Mouse (Mus musculus) megakaryocyte-erythroid progenitor cell, adult 5-6 weeks (primary cell): ENCODE measurements around the gene Mta1. TPM values are rescaled to one million over a fixed set of nuclear protein-coding genes. Genes with fewer than 3 reads are reported as not detected.

ENCODE experiments used
- ATAC-seq: replicated peaks from 2 replicates; pipeline ENCODE4 v1.8.0; 2016; ENCODE audit warnings: mild to moderate bottlenecking, inconsistent platforms; ENCODE audit not compliant: severe bottlenecking, poor library complexity, low FRiP score, low TSS enrichment
- total RNA-seq, 2 experiments: library from RNA; stranded (forward) in 1 of 2; stranded (reverse) in 1 of 2; fragments of 200-1000, 215-1000 nt in 1 of 2; fragments of >200 nt in 1 of 2; fragmentation: Nextera tagmentation in 1 of 2; gene quantifications; 2 replicates each; pipeline ENCODE4 v1.2.3; 2014 to 2017

Mta1 gene
- total RNA-seq, 2 experiments from 2014 or later = 54.1 to 142 TPM

DNA sequence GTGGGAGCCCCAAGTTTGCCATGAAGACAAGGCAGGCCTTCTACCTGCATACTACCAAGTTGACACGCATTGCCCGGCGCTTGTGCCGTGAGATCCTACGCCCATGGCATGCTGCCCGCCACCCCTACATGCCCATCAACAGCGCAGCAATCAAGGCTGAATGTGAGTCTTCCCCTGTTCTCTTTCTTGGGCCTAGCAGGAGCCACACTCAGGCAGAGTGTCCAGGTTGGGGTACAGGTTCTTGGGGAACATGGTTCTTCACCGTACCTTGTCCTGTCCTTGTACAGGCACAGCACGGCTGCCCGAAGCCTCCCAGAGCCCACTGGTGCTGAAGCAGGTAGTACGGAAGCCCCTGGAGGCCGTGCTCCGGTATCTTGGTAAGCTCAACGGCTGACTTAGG, 33.5 kb downstream of the Mta1 start:
- no peak for ATAC-seq

DNA sequence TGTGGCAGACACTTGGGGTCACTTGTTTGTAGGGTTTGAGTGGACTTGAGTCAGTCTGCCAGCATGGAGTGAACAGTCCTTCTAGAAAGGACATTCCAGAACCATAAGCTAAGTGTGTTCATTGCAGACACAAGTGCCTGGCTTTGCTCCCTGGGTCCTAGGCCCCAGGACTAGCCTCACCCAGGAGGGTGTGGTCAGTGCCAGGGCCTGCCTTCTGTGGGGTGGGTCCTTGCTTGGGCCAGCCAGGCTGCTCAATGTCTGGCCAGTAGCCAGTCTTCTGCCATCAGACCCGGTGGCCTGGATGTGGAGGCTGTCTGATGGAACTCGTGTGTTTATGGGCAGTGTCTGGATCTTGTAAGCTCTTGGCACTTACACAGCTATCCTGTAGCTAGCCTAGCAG, 34.5 kb downstream of the Mta1 start:
- no peak for ATAC-seq

DNA sequence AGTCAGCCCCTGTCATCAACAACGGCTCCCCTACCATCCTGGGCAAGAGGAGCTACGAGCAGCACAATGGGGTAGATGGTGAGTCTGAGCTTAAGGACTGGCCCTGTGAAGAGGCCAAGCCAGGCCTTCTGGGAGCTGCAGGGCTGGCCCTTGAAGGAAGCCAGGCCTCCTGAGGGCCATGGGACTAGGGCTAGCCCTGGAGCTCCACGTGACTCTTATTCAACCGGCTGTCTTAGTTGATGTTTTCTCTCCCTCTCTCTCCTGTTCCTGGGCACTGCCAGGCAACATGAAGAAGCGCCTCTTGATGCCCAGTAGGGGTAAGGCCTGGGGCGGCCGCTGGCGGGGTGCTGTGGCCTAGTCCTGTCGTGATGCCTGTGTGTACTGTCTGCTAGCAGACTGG, 35.2 kb downstream of the Mta1 start:
- no peak for ATAC-seq

DNA sequence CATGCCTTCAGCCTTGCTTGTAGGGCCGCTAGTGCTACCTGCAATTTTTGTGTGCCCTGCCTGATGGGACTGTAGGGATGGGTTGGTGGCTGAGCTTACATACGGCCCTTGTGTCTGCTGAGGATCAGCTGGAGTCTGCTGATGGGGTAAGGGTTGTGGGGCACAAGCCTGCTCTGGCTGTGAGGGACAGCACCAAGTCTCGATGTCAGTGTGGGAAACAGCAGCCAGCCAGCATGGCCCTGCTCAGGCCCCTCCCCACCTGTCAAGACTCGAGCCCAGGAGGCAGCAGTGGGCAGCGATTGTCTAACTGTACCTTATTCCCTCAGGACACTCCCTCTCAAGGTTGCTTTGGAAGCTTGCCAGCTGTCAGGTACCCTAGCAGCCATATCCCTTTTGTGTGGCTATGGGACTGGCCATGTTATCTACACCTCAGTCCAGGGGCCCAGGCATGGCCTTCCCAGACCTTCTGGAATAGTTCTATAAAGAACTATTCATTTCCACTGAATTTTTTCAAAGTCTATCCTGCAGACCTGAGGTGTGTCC, 35.9 kb downstream of the Mta1 start:
- no peak for ATAC-seq

DNA sequence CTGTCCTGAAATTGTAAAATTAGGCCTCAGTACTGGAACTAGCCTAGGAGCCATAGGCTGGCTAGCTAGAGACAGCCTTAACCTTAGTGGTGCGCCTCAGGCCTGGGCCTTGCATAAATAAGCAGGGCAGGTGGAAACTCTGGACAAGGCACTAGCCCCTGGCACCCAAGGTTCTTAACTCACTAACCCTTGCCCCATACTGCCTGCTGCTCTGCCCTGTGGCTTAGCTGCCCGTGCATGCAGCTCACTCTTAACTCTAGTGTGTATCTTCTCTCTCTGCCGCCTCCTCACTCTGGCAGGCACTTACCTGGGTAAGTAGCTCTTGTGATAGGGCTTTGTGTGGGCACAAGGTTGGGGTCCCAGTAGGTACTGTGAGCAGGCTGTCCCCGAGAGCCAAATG, 36.4 kb downstream of the Mta1 start:
- no peak for ATAC-seq

DNA sequence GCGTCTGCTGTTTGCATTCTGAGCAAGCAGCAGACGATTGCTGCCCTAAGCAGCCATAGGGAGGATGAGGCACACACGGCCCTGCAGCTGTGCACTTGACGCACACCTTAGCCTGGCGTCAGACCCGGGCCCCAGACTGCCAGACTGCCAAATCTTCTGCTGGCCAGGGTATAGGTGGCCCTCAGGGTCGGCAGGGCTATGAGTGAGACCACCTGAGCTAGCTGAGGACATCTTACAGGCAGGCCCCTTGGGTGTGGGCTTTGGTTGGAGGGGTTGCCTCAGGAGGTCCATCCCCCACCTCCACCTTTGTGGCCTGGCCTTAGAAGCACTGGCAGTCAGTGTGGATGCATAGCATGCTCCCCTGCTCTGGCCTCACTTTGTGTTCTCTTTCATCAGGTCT, 37.3 kb downstream of the Mta1 start:
- ATAC-seq = no peak

DNA sequence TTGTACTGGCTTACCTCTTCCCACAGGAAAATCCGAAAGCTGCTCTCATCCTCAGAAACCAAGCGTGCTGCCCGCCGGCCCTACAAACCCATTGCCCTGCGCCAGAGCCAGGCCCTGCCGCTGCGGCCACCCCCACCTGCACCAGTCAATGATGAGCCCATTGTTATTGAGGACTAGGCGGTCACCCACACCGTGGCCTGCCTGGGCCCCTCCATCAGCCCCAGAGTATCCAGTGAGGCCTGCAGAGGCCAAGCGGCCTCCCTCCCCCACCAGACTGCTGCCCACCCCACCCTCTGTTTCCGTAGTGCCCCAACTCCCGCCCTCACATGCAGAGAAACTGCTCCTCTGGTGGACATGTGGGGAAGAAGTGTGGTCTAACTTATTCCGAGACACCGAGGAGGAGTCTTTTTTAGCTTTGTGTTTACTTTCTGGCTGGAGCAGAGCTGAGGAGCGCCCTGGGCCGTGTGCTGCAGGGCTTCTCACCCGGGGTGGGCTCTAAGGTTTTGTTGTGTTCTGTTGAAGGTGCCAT, 38.5 kb downstream of the Mta1 start:
- no peak for ATAC-seq

DNA sequence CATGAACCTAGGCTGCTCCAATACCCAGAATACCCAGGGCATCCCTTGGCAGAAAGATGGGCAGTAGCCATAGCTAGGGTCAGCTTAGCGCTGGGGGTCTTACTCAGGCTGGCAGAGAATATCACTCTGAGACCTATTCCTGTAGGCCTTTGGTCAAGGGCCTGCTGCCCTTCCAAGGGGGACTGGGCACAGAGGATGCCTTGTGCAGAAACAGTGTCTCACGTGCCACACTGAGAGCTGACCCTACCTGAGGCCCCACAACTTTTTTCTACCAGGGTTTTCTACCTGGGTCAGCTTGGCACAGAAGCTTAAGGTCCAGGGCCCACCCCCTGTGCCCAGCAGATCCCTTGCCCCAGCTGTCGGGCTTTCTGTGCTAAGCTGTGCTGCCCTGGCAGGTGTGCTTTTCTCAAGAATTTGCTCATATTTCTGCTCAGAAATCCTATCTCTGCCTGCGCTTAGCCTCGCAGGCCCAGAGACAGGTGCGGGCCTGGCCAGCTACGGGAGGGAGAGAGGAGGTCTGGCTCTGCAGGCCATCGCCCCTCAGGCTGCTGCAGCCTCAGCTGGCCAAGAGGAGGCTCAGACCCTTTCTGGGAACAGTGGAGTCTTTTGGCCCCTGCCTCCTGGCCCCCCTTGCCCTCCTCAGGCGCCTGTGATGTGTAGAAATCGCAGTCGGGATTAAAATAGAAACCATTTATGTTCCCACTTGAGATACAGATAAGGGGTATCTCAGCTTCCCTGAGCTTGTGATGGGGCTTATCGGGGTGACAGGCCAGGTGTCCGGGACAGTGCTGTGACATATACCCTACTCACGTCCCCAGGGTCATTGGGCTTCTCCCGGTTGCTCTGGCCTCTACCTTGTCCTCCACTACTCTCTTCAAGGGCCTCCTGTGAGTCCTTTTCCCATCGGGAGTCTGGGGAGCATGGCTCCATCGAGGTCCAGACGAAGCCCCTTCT, 39.5 kb downstream of the Mta1 start:
- ATAC-seq = no peak

DNA sequence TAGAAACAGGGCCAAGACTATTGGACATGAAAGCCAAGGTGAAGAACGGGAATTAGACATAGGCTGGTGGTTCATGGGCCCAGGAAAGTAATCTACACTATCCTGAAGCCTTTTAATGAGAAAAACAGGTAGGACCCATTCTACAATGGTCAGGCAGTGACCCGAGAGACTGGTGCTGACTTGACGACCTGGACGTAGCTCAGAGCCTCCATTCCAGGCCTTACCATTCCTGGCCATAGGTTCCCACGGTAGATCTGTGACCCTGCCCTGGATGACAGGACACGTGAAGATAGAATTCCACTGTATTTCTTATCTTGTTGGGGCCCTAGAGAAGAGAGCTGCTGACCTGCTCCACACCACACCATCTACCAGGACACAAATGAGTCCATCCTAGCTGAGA, 40.2 kb downstream of the Mta1 start:
- ATAC-seq = no peak

DNA sequence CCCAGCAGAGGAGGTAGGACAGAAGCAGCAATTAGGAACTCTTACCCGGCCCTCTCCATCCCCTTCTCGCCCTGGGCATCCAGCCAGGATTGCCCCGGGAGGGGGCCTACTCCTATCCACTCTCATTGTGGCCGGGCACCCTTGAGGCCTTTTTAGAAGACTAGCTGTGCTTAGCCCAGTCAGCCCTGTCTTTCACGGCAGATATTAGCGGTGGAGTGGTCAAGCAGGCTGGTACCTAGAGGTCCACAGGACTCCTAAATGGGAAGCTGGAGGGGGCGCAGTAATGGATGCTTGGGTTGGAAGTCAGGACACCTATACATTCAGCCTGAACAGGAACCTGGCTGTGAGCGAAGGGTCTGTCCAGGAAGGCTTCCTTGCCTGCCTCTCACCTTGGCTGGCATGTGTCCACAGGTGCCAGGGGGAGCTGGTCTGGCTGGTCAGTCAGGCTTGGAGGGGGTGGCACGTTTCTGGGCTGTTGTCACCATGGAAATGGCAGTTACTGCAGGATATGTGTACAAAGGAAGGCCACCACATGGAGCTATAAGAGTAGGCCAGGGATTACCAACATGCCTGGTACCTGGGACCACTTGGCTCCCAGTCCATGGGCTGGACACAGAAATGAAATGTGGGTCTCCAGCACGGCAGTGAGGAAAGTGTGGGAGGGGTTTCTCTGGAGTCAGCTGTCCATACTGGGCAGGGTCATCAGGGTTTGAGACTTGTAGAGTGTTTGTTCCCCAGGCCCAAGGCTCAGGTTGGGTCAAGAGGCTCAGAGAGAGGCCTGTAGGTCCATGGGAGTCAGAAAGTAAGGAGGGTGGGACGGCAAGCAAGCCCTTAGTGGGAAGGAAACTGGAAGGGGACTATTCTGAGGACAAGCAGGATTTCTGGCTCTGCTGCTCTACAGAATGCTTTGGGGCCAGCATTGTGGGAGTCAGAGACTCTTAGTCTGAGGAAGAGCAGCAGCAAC, 41.1 kb downstream of the Mta1 start:
- ATAC-seq = no peak

DNA sequence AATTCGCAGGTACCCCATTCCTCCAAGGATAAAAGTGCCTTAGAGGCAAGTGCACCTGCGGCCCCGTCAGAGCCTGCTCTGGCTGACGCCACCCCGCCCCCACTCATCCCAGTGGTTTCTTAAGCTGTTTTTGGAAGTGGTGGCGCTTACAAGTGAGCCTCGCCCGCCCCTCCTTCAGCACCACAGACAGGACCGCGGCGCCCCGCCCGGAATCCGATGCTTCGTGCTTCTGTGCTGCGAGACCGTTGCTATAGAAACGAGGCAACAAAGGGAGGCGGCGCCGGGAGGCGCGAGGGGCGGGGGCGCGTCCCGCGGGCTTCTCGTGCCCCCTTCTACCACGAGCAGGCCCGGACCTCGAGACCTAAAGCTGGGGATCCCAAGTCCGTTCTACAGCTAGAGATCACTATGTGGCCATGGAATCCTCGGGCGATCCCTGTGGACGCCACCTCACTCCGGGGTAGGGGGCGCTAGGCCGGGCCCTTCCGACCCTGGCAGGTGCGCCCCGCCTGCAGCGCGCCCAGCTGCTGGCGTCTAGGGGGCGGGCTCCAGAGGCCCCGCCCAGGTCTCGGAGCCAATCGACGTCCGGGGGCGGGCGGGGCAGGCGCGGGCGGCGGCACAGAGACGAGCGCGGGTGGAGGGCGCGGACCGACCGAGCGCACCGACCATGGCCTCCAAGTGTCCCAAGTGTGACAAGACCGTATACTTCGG, 42.0 kb downstream of the Mta1 start, which contains the start of gene Crip2:
TSS of gene Crip2 (plus strand) at position 329 of the 708 bp plus-strand sequence.
- peak; percentile 57 for ATAC-seq

DNA sequence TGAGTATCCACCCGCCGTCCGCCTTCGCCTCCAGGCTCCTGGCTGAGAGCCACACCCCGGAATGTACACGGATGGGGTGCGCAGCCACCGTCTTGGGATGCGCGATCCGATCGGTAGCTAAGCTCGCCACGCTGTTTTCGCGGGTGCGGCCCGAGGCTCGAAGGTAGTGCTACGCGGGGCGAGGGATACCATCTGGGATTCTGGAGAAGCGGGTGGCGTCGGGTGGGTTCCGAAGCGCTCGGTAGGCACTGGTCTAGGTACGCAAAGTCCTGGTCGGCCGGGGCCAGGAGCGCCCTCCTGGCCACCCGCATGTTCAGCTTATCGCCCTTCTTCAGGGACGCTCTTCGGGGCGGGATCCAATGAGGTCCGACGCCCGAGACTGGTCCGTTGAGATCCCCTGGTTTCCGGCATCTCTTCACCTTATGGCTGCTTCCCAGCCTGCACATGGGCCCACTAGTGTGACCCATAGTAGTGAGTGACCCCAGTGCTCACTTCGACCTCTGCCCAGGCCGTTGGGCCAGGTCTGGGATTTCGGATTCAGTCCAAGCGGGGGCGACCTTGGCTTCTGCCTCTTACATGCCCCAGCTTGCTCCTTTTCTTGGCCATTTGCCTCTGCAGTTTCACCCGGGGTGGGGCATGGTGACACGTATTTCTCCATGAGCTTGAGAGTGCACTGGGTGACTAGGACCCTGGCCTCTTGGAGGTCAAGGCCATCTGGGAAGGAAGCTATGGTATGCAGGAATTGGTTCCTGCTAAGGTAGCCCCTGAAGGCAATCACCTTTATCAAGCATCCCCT, 42.7 kb downstream of the Mta1 start:
- ATAC-seq = peak; percentile 54

DNA sequence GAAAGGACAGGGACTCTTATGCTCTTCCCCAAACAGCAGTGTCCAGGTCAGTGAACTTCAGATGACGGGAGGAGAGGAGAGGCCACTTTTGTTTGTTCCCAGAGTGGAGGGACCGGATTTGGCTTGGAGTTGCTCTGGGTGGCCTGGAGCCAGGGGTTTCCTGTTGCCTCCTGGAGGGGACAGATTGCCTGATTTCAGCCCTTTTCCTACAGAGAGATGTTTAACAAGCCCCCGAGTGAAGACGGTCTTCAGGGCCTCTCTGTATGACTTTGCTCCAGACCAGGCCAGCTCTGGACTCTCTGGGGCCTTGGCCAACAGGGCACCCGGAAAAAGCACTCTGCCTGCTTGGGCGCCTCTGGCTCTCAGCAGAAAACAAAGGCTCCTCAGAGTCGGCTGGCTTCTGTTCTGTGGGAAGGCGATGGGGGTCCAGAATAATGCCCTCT, 43.5 kb downstream of the Mta1 start:
- ATAC-seq = no peak

DNA sequence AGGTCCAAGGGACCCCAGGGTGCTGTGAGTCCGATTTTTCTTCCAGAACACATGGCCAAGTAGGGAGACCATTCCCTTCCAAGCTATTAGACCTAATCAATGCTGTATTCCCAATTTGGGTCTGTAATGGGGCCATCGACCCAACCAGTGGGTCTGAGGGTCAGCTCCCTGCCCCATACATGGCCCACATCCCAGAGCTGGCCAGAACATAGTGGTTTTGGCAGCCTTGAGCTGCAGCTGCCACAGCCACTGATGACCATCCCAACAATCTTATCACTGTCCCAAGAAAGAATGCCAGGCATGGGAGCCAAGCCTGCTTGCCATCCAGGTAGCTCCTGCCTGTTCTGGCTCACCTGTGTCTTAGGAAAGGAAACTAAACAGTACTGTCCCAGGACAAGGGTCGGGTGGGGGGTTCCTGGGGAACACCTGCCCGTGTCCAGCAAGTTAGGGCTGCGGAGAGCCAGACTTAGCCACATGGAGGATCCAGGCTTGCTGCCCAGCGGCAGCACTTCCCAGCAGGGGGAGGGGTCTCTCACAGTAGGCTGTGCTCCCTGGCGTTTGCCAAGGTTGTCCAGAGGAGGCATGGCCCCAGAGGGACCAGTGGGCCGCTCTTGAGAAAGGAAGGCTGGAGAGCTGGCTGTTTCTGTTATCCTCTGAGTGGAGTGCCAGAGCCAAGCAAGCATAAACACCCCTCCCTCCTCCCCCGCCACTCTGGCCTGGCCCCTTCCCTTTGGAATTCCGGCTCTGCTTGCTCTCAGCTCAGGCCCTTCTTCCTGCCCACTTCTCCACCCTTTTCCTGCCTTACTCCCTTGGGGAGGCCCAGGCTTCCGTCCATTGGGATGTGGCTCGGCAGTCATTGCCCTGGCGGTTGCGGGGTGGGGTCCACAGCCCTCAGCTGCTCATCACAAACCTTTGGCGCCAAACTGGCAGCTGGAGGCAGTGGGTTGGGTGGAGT, 44.2 kb downstream of the Mta1 start:
- ATAC-seq = no peak

DNA sequence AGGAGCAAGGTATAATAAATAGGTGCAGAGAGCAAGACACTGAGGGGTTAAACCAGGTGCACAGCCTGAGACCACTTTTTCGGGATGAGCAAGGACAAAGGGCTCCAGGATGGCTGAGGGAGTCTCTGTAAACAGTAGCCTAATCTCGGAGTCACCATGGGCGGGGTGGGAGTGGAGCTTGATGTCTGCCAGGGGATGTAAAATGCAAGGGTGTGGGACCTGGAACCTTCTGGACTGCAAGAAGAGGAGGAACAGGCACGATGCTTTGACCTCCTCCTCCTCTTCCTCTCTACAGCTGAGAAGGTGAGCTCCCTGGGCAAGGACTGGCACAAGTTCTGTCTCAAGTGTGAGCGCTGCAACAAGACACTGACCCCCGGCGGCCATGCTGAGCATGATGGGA, 45.1 kb downstream of the Mta1 start:
- ATAC-seq = no peak

DNA sequence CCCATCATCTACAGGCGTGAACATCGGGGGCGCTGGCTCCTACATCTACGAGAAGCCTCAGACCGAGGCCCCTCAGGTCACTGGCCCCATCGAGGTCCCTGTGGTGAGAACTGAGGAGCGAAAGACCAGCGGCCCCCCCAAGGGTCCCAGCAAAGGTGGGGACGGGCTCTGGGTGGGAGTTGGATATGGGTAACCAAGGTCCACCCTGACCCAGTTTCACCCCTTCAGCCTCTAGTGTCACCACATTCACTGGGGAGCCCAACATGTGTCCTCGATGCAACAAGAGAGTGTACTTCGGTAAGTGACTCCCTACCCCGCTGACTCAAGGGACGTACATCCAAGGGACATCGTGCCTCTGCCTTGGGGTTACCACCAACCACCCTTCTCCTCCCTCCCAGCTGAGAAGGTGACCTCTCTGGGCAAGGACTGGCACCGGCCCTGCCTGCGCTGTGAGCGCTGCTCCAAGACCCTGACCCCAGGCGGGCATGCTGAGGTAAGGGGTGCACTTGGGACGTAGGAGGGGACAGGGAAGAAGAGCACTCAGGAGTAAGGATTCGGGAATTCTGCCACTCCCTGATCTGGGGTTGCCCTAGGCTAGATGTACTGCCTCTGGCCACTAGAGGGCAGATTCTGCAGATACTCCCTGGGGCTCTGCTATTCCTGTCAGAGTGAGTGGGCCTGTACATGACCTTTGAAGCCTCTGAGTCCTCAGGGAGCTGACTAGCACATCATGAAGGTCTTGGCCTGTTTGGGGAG, 46.1 kb downstream of the Mta1 start:
- no peak for ATAC-seq

DNA sequence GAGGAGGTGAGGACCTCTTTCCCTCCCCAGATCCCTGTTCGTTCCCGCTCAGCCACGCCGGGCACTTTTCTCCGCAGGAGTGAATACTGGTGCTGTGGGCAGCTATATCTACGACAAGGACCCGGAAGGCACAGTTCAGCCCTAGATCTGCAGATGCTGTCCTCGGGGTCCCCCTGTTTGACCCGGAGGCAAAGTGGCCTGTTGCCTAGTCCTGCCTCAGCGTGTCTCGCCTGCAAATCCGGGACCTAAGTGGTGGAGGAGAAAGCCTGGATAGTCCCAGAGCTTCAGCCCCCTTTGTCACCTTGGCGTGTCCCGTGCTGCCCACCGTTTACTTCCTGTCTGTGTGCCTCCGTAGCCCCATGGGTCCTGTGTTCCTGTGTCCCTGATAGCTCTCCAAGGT, 46.8 kb downstream of the Mta1 start:
- no peak for ATAC-seq
